Mouse (Mus musculus) megakaryocyte, embryonic 14.5 days (primary cell): Measurements from ENCODE around the gene Gm13288.

Experiments
- FLI1 ChIP-seq: IDR thresholded peaks from 2 replicates; pipeline ENCODE4 v1.6.1; 2012; ENCODE audit warnings: low read length, inconsistent platforms, mixed read lengths
- GATA1 ChIP-seq: IDR thresholded peaks from 3 replicates; pipeline ENCODE4 v1.6.1; 2012; ENCODE audit warnings: mixed read lengths, low read length, inconsistent platforms, borderline replicate concordance

- TF ChIP-seq GATA1 (no peak), FLI1 (no peak)
Observed at GRCm38 (mm10) chr4:88830523-88830922, 25.2 kb downstream of the Gm13288 start.
